Mouse (Mus musculus) B cell, adult 67 days (primary cell): Measurements from ENCODE around the gene Arhgef16. TPM values are rescaled to one million over a fixed set of nuclear protein-coding genes. Genes with fewer than 3 reads are reported as not detected.

Experiments
- total RNA-seq, 2 experiments: library from RNA; stranded (reverse); gene quantifications; 4 replicates each; pipeline ENCODE4 v1.2.4; 2023

The Arhgef16 gene
- total RNA-seq: not detected

DNA sequence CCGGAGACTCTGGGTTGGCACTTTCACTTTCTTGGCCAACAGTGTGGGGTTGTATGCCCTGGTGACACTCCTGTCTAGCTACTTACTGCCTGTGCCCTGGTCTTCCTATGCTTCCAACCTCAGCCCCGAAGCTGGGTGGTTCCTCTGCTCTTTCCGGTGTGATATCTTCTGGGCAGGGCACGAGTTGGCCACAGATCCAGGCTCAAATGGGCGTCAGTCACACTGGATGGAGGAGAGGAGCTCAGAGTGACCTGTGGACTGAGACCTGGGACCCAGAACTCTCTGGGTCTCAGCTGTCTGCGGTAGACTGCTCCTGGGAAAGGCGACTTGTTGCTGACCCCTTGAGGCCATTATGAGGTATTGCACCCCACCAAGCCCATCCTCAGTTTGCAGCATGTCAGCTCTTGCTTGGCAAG is at the start of gene Arhgef16:
Gene Arhgef16, minus strand, starts transcription at position 211 of the 416 bp plus-strand sequence.

DNA sequence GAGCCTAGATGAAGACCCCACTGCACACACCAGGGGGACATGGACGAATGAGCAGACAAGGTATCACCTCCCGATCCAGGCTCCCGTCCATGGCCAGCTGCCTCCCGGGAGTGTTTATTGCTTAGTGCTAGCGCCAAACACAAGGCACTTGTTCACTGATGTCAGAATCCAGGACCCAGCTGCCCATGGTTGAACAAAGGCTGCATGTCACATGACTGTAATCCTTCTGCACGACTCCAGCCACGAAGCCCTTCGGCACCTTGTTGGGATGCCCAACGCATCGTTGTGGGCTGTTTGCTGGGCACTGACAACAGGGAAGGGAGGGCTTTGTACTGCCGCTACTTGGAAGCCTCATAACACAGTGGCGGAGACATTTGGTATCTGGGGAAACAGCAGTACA is 34.3 kb upstream of the Arhgef16 start, which contains the start of gene B230104I21Rik:
Gene B230104I21Rik, plus strand, starts transcription at position 367 of the 400 bp plus-strand sequence.

Other genes with a start within 250 kb of the Arhgef16 start
- gene Trp73, start 161.5 kb downstream of the Arhgef16 start, total RNA-seq: not detected
- 10 to 100 TPM; 19.5 to 20.5 TPM for gene Wrap73, start 159.3 kb downstream of the Arhgef16 start, total RNA-seq
- gene Tprgl, start 141.0 kb downstream of the Arhgef16 start, total RNA-seq: 100 to 1,000 TPM; 131 to 135 TPM
- not detected for gene Megf6, start 130.9 kb downstream of the Arhgef16 start, total RNA-seq
- not detected for gene B230104I21Rik, start 34.5 kb upstream of the Arhgef16 start, total RNA-seq